Mouse (Mus musculus) liver, adult (tissue): Measurements from ENCODE around the gene Tmem267.

Experiments
- GATA4 ChIP-seq: IDR thresholded peaks from 2 replicates; pipeline ENCODE4 v1.6.1; 2014; ENCODE audit warnings: mild to moderate bottlenecking, low read length; ENCODE audit not compliant: insufficient replicate concordance

The Tmem267 gene

GRCm38 (mm10) chr13:119487880-119488580 lies at the start of gene Tmem267, which contains the start of gene 3110070M22Rik:
TSS of gene Tmem267 (plus strand) at chr13:119488039.
TSS of gene 3110070M22Rik (minus strand) at chr13:119488383.
- no peak for TF ChIP-seq GATA4

GRCm38 (mm10) chr13:119442244-119442643 lies 45.6 kb upstream of the Tmem267 start:
- no peak for TF ChIP-seq GATA4

- TF ChIP-seq GATA4: no peak
Observed at GRCm38 (mm10) chr13:119453563-119453962, 34.3 kb upstream of the Tmem267 start.

- TF ChIP-seq GATA4: no peak
Observed at GRCm38 (mm10) chr13:119455082-119455481, 32.8 kb upstream of the Tmem267 start.

GRCm38 (mm10) chr13:119456342-119456741 lies 31.5 kb upstream of the Tmem267 start:
- TF ChIP-seq GATA4: no peak; the same call in 1 of the 2 replicates

GRCm38 (mm10) chr13:119461900-119462595 lies 25.8 kb upstream of the Tmem267 start:
- no peak for TF ChIP-seq GATA4

- peak; percentile 42; the same call in 1 of the 2 replicates for TF ChIP-seq GATA4
Observed at GRCm38 (mm10) chr13:119462596-119463560, 25.0 kb upstream of the Tmem267 start, which contains the start of gene 4833420G17Rik. TSS of gene 4833420G17Rik (plus strand) at chr13:119462768.

- TF ChIP-seq GATA4: no peak
Observed at GRCm38 (mm10) chr13:119476631-119477030, 11.2 kb upstream of the Tmem267 start.

- TF ChIP-seq GATA4: no peak
Observed at GRCm38 (mm10) chr13:119477789-119478188, 10.1 kb upstream of the Tmem267 start.

GRCm38 (mm10) chr13:119487354-119487753 lies 485 bp upstream of the Tmem267 start:
- no peak for TF ChIP-seq GATA4

GRCm38 (mm10) chr13:119618841-119619240 lies 131.0 kb downstream of the Tmem267 start:
- no peak for TF ChIP-seq GATA4

- TF ChIP-seq GATA4: no peak
Observed at GRCm38 (mm10) chr13:119619735-119620134, 131.9 kb downstream of the Tmem267 start.

- no peak for TF ChIP-seq GATA4
Observed at GRCm38 (mm10) chr13:119623634-119624033, 135.8 kb downstream of the Tmem267 start, which contains the start of gene Ccl28. TSS of gene Ccl28 (plus strand) at chr13:119623819.

- TF ChIP-seq GATA4: no peak
Observed at GRCm38 (mm10) chr13:119631482-119632155, 143.8 kb downstream of the Tmem267 start.
